Mouse (Mus musculus): ENCODE measurements around the gene Eif4g1. TPM values are rescaled to one million over a fixed set of nuclear protein-coding genes. Genes with fewer than 3 reads are reported as not detected.
A peak's percentile ranks its signal among the peaks of the same experiment; 100 is the strongest.

Gene Eif4g1
- polyA plus RNA-seq, 1 experiment, result 340 TPM

DNA sequence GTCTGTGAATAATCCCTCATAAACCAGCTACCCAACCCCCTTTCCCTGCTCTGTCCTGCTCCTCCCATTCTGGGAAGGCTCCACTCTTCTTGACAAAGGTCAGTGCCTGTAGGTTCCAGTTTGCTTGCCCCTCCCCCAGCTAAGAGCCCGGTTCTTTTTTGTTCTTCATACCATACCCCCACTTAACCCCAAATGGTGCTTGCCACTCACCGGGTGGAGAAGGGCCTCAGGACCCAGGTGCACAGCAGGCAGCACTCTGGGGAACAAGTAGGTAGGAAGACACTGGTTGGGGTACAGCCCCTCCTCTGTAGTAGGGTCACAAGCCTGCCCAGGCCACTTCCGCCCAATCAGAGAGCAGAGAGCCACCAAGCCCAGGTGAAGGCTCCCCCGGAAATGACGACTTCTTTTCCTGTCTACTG is 62.2 kb downstream of the Eif4g1 start:
- Histone ChIP-seq H3K27me3 (ENCODE audit: control insufficient read depth, insufficient read depth, low read length) (peaks cover 20% of the 10 kb centered on the region), H3K27ac (ENCODE audit: insufficient read depth, low read depth, low read length) (peak overlapping the region; percentile 49; the same call in 1 of the 2 replicates), H3K4me1 (ENCODE audit: control insufficient read depth, insufficient read depth, insufficient read length, low read length) (peaks cover 13% of the 10 kb centered on the region), H3K4me3 (ENCODE audit: low read depth, low read length) (peak overlapping the region; percentile 57), H3K36me3 (ENCODE audit: control insufficient read depth, insufficient read depth, low read length) (no peaks in the 10 kb centered on the region)
- WGBS, result 34% methylated on average over 5 of the region's 5 CpGs
- TF ChIP-seq POLR2A (IDR thresholded peaks at IDR 0.05; ENCODE audit: low read depth, low read length) (no peak), CTCF (IDR thresholded peaks at IDR 0.05; ENCODE audit: extremely low read depth, insufficient read length, insufficient replicate concordance, low read depth, low read length) (no peak)

DNA sequence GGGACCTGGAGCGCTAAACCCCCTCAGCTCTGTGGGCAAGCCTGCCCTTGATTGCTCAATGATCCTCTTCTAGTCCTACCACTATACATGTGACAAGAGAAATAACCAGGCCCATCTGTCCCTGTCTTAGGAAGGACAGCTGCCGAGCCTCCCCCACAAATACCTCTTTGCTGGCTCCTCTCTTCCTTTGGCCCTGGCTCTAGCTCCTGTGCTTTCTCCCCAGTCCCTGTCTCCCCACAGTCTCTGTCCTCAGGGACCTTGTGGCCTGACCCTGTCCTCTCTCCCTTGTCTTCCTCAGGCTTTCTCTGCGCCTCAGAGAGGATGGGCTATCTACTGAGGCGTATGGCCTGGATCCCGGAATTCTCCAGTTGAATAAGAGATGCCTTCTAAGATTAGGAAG is 63.6 kb downstream of the Eif4g1 start:
- Histone ChIP-seq H3K4me3 (ENCODE audit: low read depth, low read length) (no peak overlapping the region), H3K36me3 (ENCODE audit: control insufficient read depth, insufficient read depth, low read length) (no peaks in the 10 kb centered on the region), H3K27me3 (ENCODE audit: control insufficient read depth, insufficient read depth, low read length) (peaks cover 20% of the 10 kb centered on the region), H3K27ac (ENCODE audit: insufficient read depth, low read depth, low read length) (no peak overlapping the region), H3K4me1 (ENCODE audit: control insufficient read depth, insufficient read depth, insufficient read length, low read length) (peaks cover 13% of the 10 kb centered on the region)
- 85% methylated on average over 5 of the region's 5 CpGs for WGBS
- TF ChIP-seq POLR2A (IDR thresholded peaks at IDR 0.05; ENCODE audit: low read depth, low read length) (no peak), CTCF (IDR thresholded peaks at IDR 0.05; ENCODE audit: extremely low read depth, insufficient read length, insufficient replicate concordance, low read depth, low read length) (no peak)

DNA sequence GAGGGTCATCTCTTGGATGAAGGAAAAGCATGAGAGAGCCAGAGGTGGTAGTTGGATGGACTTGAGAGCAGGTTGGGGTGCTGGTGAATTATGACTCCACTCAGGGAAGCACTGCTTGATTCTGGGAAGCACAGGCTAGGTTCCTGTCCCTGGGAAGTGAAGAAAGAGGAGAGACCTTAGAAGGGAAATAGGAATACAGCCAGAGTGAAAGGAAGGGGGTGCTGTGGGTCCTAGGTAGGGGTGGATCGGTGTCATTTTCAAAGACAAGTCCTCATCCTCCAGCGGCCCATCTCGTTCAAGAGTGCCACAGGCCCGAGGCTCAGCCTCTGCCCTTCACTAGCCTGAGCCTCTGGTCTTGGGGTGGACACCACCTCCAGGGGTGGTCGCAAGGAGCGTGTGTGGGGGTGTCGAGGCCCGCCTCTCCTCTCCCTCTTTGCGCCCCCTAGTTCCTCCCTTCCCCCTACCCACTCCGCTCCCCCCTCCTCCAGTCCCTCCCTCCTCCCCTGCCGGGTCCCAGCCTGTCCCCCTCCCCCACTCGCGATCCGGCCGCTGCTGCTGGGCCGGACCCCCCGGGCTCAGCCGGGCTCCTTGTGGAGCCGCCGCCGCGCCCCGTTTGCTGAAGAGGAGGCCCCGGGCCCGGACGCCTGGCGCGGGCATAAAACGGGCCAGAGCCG is 64.3 kb downstream of the Eif4g1 start:
- TF ChIP-seq POLR2A (IDR thresholded peaks at IDR 0.05; ENCODE audit: low read depth, low read length), result no peak
- no peak for TF ChIP-seq CTCF (IDR thresholded peaks at IDR 0.05; ENCODE audit: extremely low read depth, insufficient read length, insufficient replicate concordance, low read depth, low read length)
- no peak overlapping the region for H3K27ac ChIP-seq (ENCODE audit: insufficient read depth, low read depth, low read length)
- no peaks in the 10 kb centered on the region for H3K36me3 ChIP-seq (ENCODE audit: control insufficient read depth, insufficient read depth, low read length)
- peaks cover 13% of the 10 kb centered on the region for H3K4me1 ChIP-seq (ENCODE audit: control insufficient read depth, insufficient read depth, insufficient read length, low read length)
- peaks cover 20% of the 10 kb centered on the region for H3K27me3 ChIP-seq (ENCODE audit: control insufficient read depth, insufficient read depth, low read length)
- H3K4me3 ChIP-seq (ENCODE audit: low read depth, low read length), result peak overlapping the region; percentile 68
- 11% methylated on average over 29 of the region's 30 CpGs for WGBS

DNA sequence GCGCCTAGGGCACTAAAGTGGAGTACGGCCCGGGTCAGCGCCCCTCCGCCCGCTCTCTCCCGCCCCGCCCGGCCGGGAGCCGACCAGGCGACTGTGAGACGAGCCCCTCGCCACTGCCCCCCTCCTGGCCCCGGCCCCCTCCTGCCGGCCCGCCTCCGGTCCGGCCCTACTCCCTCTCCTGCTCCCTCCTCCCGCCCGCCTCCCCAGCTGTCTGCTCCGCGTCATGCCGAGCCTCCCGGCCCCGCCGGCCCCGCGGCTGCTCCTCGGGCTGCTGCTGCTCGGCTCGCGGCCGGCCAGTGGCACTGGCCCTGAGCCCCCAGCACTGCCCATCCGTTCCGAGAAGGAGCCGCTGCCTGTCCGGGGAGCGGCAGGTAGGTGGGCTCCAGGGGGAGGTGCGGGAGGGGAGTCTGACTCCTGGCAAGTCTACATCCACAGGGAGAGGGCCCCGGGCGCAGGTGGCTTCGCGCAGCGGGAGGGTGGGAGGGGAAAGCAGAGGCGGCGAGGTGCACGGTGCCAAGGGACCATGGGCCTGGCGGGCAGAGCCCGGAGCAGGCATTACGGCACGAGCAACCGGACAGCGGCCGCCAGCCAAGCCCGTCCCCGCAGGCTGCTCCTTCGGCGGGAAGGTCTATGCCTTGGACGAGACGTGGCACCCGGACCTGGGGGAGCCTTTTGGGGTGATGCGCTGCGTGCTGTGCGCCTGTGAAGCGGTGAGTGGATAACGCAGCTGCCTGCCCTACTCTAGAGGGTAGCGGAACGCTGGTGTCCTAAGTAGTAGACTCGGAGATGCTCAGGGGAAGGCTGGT is 65.0 kb downstream of the Eif4g1 start, which contains the start of gene Chrd:
Gene Chrd, plus strand, starts transcription at position 203 of the 806 bp plus-strand sequence.
- whole genome bisulfite sequencing, result under 1% methylated on average over 65 of the region's 70 CpGs
- H3K27me3 ChIP-seq (ENCODE audit: control insufficient read depth, insufficient read depth, low read length), result peaks cover 20% of the 10 kb centered on the region

DNA sequence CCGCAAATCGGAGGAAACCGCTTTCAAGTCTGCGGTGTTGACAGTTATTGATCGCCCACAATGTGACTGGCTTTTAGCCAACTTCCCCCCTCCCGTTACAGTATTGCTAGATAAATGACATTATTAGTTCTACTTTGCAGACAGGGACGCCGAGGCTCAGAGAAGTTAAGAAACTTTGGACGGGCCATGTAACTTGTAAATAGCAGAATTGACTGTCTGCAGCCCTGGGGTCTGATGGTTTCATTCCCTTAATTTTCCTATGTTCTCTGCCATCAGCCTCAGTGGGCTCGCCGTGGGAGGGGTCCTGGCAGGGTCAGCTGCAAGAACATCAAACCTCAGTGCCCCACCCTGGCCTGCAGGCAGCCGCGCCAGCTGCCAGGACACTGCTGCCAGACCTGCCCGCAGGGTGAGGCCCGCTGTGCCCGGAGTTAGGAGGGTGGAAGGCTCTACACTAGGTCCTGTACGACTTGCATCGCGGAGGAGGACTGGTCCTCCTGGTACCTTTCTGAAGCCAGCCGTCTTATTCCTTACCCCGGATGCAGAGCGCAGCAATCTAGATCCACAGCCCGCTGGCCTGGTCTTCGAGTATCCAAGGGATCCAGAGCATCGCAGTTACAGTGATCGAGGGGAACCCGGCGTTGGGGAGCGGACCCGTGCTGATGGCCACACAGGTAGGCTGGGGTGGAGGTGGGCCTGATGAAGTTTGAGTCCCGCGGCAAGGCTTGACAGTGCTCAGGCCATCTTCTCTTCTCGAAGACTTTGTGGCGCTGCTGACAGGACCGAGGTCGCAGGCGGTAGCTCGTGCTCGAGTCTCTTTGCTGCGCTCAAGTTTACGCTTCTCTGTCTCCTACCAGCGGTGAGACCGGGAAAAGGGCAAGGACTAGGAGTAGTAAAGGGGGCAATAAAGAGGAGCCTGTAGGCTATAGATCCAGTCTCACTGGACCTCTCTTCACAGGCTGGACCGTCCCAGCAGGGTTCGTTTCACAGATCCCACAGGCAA is 65.9 kb downstream of the Eif4g1 start, which contains the start of gene Thpo:
Gene Thpo, minus strand, starts transcription at position 781 of the 1,000 bp plus-strand sequence.
- Histone ChIP-seq H3K27ac (ENCODE audit: insufficient read depth, low read depth, low read length) (no peak within 1 kb of the TSS), H3K4me3 (ENCODE audit: low read depth, low read length) (peak within 1 kb of the TSS; percentile 68), H3K27me3 (ENCODE audit: control insufficient read depth, insufficient read depth, low read length) (peaks cover 20% of the 10 kb centered on the region), H3K4me1 (ENCODE audit: control insufficient read depth, insufficient read depth, insufficient read length, low read length) (peaks cover 13% of the 10 kb centered on the region), H3K36me3 (ENCODE audit: control insufficient read depth, insufficient read depth, low read length) (no peaks in the 10 kb centered on the region)
- TF ChIP-seq CTCF (IDR thresholded peaks at IDR 0.05; ENCODE audit: extremely low read depth, insufficient read length, insufficient replicate concordance, low read depth, low read length) (no peak), POLR2A (IDR thresholded peaks at IDR 0.05; ENCODE audit: low read depth, low read length) (no peak)
- WGBS, result 9% methylated on average over 45 of the region's 45 CpGs

More for the DNA sequence above, 65.0 kb downstream of the Eif4g1 start, which contains the start of gene Chrd:
- H3K4me1 ChIP-seq (ENCODE audit: control insufficient read depth, insufficient read depth, insufficient read length, low read length), result peaks cover 13% of the 10 kb centered on the region
- H3K36me3 ChIP-seq (ENCODE audit: control insufficient read depth, insufficient read depth, low read length), result no peaks in the 10 kb centered on the region
- no peak for TF ChIP-seq CTCF (IDR thresholded peaks at IDR 0.05; ENCODE audit: extremely low read depth, insufficient read length, insufficient replicate concordance, low read depth, low read length)
- no peak for TF ChIP-seq POLR2A (IDR thresholded peaks at IDR 0.05; ENCODE audit: low read depth, low read length)
- H3K27ac ChIP-seq (ENCODE audit: insufficient read depth, low read depth, low read length), result no peak within 1 kb of the TSS
- peak within 1 kb of the TSS; percentile 68 for H3K4me3 ChIP-seq (ENCODE audit: low read depth, low read length)

DNA sequence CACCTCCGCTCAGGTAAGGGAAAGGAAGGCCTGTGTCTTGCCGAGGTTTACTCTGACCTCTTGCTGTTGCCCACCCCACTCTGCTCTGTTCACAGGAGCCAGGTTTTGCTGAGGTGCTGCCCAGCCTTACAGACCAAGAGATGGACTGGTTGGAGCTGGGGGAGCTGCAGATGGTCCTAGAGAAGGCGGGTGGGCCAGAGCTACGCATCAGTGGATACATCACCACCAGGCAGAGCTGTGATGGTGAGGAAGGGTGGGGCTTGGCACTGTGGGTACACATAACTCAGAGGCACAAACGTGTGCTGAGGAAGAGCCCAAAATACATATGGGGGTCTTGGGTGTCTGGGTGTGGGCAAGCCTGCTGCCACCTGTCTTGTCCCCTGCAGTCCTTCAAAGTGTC is 67.5 kb downstream of the Eif4g1 start:
- Histone ChIP-seq H3K4me1 (ENCODE audit: control insufficient read depth, insufficient read depth, insufficient read length, low read length) (peaks cover 8% of the 10 kb centered on the region), H3K36me3 (ENCODE audit: control insufficient read depth, insufficient read depth, low read length) (no peaks in the 10 kb centered on the region), H3K4me3 (ENCODE audit: low read depth, low read length) (no peak overlapping the region), H3K27ac (ENCODE audit: insufficient read depth, low read depth, low read length) (no peak overlapping the region), H3K27me3 (ENCODE audit: control insufficient read depth, insufficient read depth, low read length) (peaks cover 20% of the 10 kb centered on the region)
- 80% methylated on average over 5 of the region's 5 CpGs for WGBS
- TF ChIP-seq POLR2A (IDR thresholded peaks at IDR 0.05; ENCODE audit: low read depth, low read length), result no peak
- no peak for TF ChIP-seq CTCF (IDR thresholded peaks at IDR 0.05; ENCODE audit: extremely low read depth, insufficient read length, insufficient replicate concordance, low read depth, low read length)
